Comparison of ENCODE assay signal across 13 mouse cellular contexts in genomic region chr5:74048846-74049495, GRCm38 (mm10). TPM values are rescaled to one million over a fixed set of nuclear protein-coding genes. Genes with fewer than 3 reads are reported as not detected.
DNase-seq lines count a peak whose midpoint lies in the region; ATAC-seq and TF ChIP-seq lines count a peak whose summit lies in the region.
"Had no signal": no experiment of that assay in that cellular context is flagged by ENCODE, and none has a peak within 500 bp of the region (broad histone marks: within the 10 kb centered on the region; RNA-seq: fewer than 3 reads in every experiment).

No protein-coding gene starts in this region.

- TF ChIP-seq POLR2A in heart, adult 2 months (IDR thresholded peaks at IDR 0.05; ENCODE audit: insufficient read depth, low read depth, low read length) = no peak

- H3K36me3 ChIP-seq in heart, adult 2 months (ENCODE audit: control insufficient read depth, insufficient read depth, low read length) = no peaks in the 10 kb centered on the region; the same call in 1 of the 2 replicates
- H3K36me3 ChIP-seq in kidney, embryonic 14.5 days (ENCODE audit: control insufficient read depth, insufficient read depth, low read length) = no peaks in the 10 kb centered on the region
- peaks cover 4% of the 10 kb centered on the region; the same call in 1 of the 2 replicates for H3K36me3 ChIP-seq in embryonic facial prominence, embryonic 14.5 days (ENCODE audit: control insufficient read depth, insufficient read depth, low read length)

- no peak for ATAC-seq in kidney, embryonic 14.5 days (ENCODE audit: low FRiP score, low TSS enrichment)
- ATAC-seq in embryonic facial prominence, embryonic 14.5 days (ENCODE audit: low read depth) = no peak
- ATAC-seq: CD4-positive, CD25-positive, alpha-beta regulatory T cell, adult 4 months had no signal

- no peak for TF ChIP-seq EP300 in heart, adult 2 months (IDR thresholded peaks at IDR 0.05; ENCODE audit: insufficient read depth, low read depth, low read length)

- intact Hi-C loops in heart, adult 2 months (cut with DNase I) = no loop called here
- intact Hi-C loops in left cerebral cortex, postnatal 10 days (cut with DNase I) = no loop called here

- H3K27me3 ChIP-seq in heart, adult 2 months (ENCODE audit: control insufficient read depth, insufficient read depth, low read length) = no peaks in the 10 kb centered on the region
- H3K27me3 ChIP-seq in kidney, embryonic 14.5 days (ENCODE audit: control insufficient read depth, insufficient read depth, low read length) = no peaks in the 10 kb centered on the region
- H3K27me3 ChIP-seq in embryonic facial prominence, embryonic 14.5 days (replicated peaks; ENCODE audit: control insufficient read depth, insufficient read depth, low read length) = no peaks in the 10 kb centered on the region

- H3K4me3 ChIP-seq in heart, adult 2 months = peak overlapping the region; percentile 34
- no peak overlapping the region for H3K4me3 ChIP-seq in kidney, embryonic 14.5 days (ENCODE audit: low read length)
- no peak overlapping the region for H3K4me3 ChIP-seq in brown adipose tissue, adult 24 weeks (ENCODE audit: insufficient read depth, low read depth, low read length)
- no peak overlapping the region for H3K4me3 ChIP-seq in embryonic facial prominence, embryonic 14.5 days (ENCODE audit: low read depth, low read length)

- H3K9me3 ChIP-seq in kidney, embryonic 14.5 days (ENCODE audit: control insufficient read depth, low read length) = peaks cover 3% of the 10 kb centered on the region; the same call in 1 of the 2 replicates
- no peaks in the 10 kb centered on the region for H3K9me3 ChIP-seq in embryonic facial prominence, embryonic 14.5 days (ENCODE audit: control insufficient read depth, low read length)

- TF ChIP-seq CTCF in heart, adult 2 months (IDR thresholded peaks at IDR 0.05) = no peak

- peak overlapping the region; percentile 55 for H3K27ac ChIP-seq in heart, adult 2 months
- H3K27ac ChIP-seq in kidney, embryonic 14.5 days (ENCODE audit: low read depth, low read length) = no peak overlapping the region
- H3K27ac ChIP-seq in brown adipose tissue, adult 24 weeks (replicated peaks; ENCODE audit: low read depth, low read length) = peak overlapping the region; percentile 32; the same call in 1 of the 2 replicates
- peak overlapping the region; percentile 59 for H3K27ac ChIP-seq in embryonic facial prominence, embryonic 14.5 days (replicated peaks; ENCODE audit: low read depth, low read length)

- DNase-seq in heart, adult 2 months = no peak
- DNase-seq in heart, adult 9 months (ENCODE audit: low spot score in 2 of 2) = no peak
- peak; percentile 28 for DNase-seq in kidney, postnatal 14 days
- peak; percentile 65 for DNase-seq in embryonic facial prominence, embryonic 14.5 days (ENCODE audit: low spot score)
- DNase-seq in thymus, postnatal 0 days (ENCODE audit: low spot score) = no peak
- no peak for DNase-seq in left cerebral cortex, postnatal 10 days (ENCODE audit: extremely low spot score in 1 of 2, low spot score in 2 of 2)
- DNase-seq: gastrocnemius, postnatal 14 days; spleen, adult 18-20 months; thymus, postnatal 14 days had no signal

- H3K4me2 ChIP-seq in kidney, embryonic 14.5 days (replicated peaks; ENCODE audit: low read depth, low read length) = no peak overlapping the region
- no peak overlapping the region for H3K4me2 ChIP-seq in embryonic facial prominence, embryonic 14.5 days (ENCODE audit: low read depth, low read length)
- H3K4me2 ChIP-seq: liver, embryonic 11.5 days had no signal

- peaks cover 9% of the 10 kb centered on the region for H3K4me1 ChIP-seq in heart, adult 2 months (ENCODE audit: control insufficient read depth, insufficient read depth, low read length)
- peaks cover 17% of the 10 kb centered on the region for H3K4me1 ChIP-seq in kidney, embryonic 14.5 days (ENCODE audit: control insufficient read depth, insufficient read depth, low read length)
- peaks cover 14% of the 10 kb centered on the region for H3K4me1 ChIP-seq in brown adipose tissue, adult 24 weeks (ENCODE audit: control insufficient read depth, insufficient read depth, insufficient read length, low read length)
- peaks cover 31% of the 10 kb centered on the region for H3K4me1 ChIP-seq in embryonic facial prominence, embryonic 14.5 days (ENCODE audit: control insufficient read depth, insufficient read depth, low read length)

- H3K79me2 ChIP-seq in heart, adult 2 months (replicated peaks; ENCODE audit: control insufficient read depth, insufficient read depth, low read length) = peaks cover 6% of the 10 kb centered on the region

- no peak overlapping the region for H3K9ac ChIP-seq in heart, adult 2 months (ENCODE audit: low read depth, low read length)
- no peak overlapping the region for H3K9ac ChIP-seq in kidney, embryonic 14.5 days (ENCODE audit: low read depth, low read length)
- H3K9ac ChIP-seq in embryonic facial prominence, embryonic 14.5 days (ENCODE audit: low read depth, low read length) = no peak overlapping the region

- 31% methylated on average over 16 of the region's 16 CpGs for WGBS in heart, adult 2 months
- WGBS in kidney, embryonic 14.5 days = 78% methylated on average over 16 of the region's 16 CpGs
- 60% methylated on average over 16 of the region's 16 CpGs for WGBS in embryonic facial prominence, embryonic 14.5 days

RNA-seq across cellular contexts. Expression of gene Usp46, which starts 19.3 kb away (rescaled TPM):
- total RNA-seq in heart, adult 2 months (2021) = 10 to 100 TPM; 35.8 to 37.1 TPM
- polyA plus RNA-seq in heart, adult 2 months (2012; rRNA removed) = 6.4 and 15.8 TPM in 2 replicates
- 27.6 and 34.5 TPM in 2 replicates for polyA plus RNA-seq in kidney, embryonic 14.5 days (2014; fragmentation: Nextera tagmentation; extraction: Ambion mirVana)
- 11.9 and 15.5 TPM in 2 replicates for polyA plus RNA-seq in brown adipose tissue, adult 24 weeks (2012; ENCODE audit: insufficient read depth, insufficient read length, missing spikeins)
- 35.4 and 36.5 TPM in 2 replicates for polyA plus RNA-seq in embryonic facial prominence, embryonic 14.5 days (2014; fragmentation: Nextera tagmentation; extraction: Ambion mirVana)
- 3.9 and 4.5 TPM in 2 replicates for polyA plus RNA-seq in thymus, postnatal 0 days (2015; fragmentation: Nextera tagmentation; extraction: Ambion mirVana)
- total RNA-seq in left cerebral cortex, postnatal 10 days (2021) = 100 to 1,000 TPM; 144 to 148 TPM

Comparison
In these comparisons a context has a peak if more than half of its experiments do, and no peak if none do; other contexts are left out.
1. DNase-seq: peak in kidney, postnatal 14 days (single experiment) and embryonic facial prominence, embryonic 14.5 days (single experiment); none in heart, adult 2 months (0 of 2), heart, adult 9 months (0 of 2), thymus, postnatal 0 days (single experiment) and left cerebral cortex, postnatal 10 days (0 of 2).